Mouse (Mus musculus): ENCODE measurements around the gene Slc33a1. TPM values are rescaled to one million over a fixed set of nuclear protein-coding genes. Genes with fewer than 3 reads are reported as not detected.

The Slc33a1 gene
- total and polyA plus RNA-seq, 3 experiments: 12.5 to 25.8 (median 20.1) TPM

GRCm38 (mm10) chr3:63949837-63950236, 14.7 kb downstream of the Slc33a1 start:
- no peaks in the 10 kb centered on the region for H3K9me3 ChIP-seq (replicated peaks; ENCODE audit: low read length)
- no peaks in the 10 kb centered on the region for H3K27me3 ChIP-seq (replicated peaks)
- no peak overlapping the region for H3K4me2 ChIP-seq (ENCODE audit: insufficient read depth, low read depth, poor library complexity, severe bottlenecking)
- H3K4me1 ChIP-seq (ENCODE audit: control insufficient read depth in 1 of 2, insufficient read depth in 2 of 2): no peaks in the 10 kb centered on the region
- H3K36me3 ChIP-seq (replicated peaks in 1 of 2; ENCODE audit: control insufficient read depth in 1 of 2, insufficient read depth in 1 of 2, low read length in 1 of 2): peaks cover 6 to 35% of the 10 kb centered on the region in 2 experiments
- no peak for TF ChIP-seq POLR2AphosphoS2 (IDR thresholded peaks at IDR 0.05; ENCODE audit: low read depth, low read length)
- TF ChIP-seq HCFC1 (IDR thresholded peaks at IDR 0.05; ENCODE audit: low read depth, low read length): no peak
- no peak for TF ChIP-seq ETS1 (conservative IDR thresholded peaks at IDR 0.05; ENCODE audit: low read depth, low read length)
- no peak for TF ChIP-seq E2F4 (IDR thresholded peaks at IDR 0.05; ENCODE audit: insufficient replicate concordance, low read depth, low read length)
- no peak for TF ChIP-seq TBP (conservative IDR thresholded peaks at IDR 0.05; ENCODE audit: low read depth, low read length)
- TF ChIP-seq MAFK (IDR thresholded peaks at IDR 0.05; ENCODE audit: insufficient replicate concordance, low read length): no peak
- TF ChIP-seq CHD2 (IDR thresholded peaks at IDR 0.05; ENCODE audit: low read length): no peak
- TF ChIP-seq JUN (IDR thresholded peaks at IDR 0.05; ENCODE audit: insufficient read depth, low read depth, low read length): no peak
- no peak for TF ChIP-seq ZC3H11A (IDR thresholded peaks at IDR 0.05; ENCODE audit: low read depth, low read length)
- H3K79me2 ChIP-seq (replicated peaks; ENCODE audit: control insufficient read depth, extremely low read depth, insufficient read depth, poor library complexity, severe bottlenecking): 0 out of 2 replicates have a peak, but pooled peaks cover 2% of the 10 kb centered on the region
- H3K9ac ChIP-seq (ENCODE audit: insufficient read depth, low read depth): no peak overlapping the region
- no peak for DNase-seq (ENCODE audit: extremely low read depth)
- in situ Hi-C loops (cut with MboI; ENCODE audit: low pct_ligation_motif_present, low pct_unique_long_range_greater_than_20kb, low sequenced_read_pairs) (no loop called here), dilution Hi-C loops (cut with MboI; ENCODE audit: extremely low pct_ligation_motif_present, extremely low pct_unique_long_range_greater_than_20kb, low sequenced_read_pairs) (no loop called here)
- no peak overlapping the region for H3K27ac ChIP-seq (ENCODE audit: insufficient read depth, low read depth)
- H3K4me3 ChIP-seq (replicated peaks in 1 of 3; ENCODE audit: low read depth in 2 of 3, low read length in 2 of 3, poor library complexity in 1 of 3): no peak overlapping the region

- Histone ChIP-seq H3K27ac (ENCODE audit: insufficient read depth, low read depth) (no peak overlapping the region), H3K36me3 (replicated peaks in 1 of 2; ENCODE audit: control insufficient read depth in 1 of 2, insufficient read depth in 1 of 2, low read length in 1 of 2) (peaks cover 12 to 26% of the 10 kb centered on the region in 2 experiments), H3K9me3 (replicated peaks; ENCODE audit: low read length) (no peaks in the 10 kb centered on the region), H3K79me2 (replicated peaks; ENCODE audit: control insufficient read depth, extremely low read depth, insufficient read depth, poor library complexity, severe bottlenecking) (no peaks in the 10 kb centered on the region), H3K9ac (ENCODE audit: insufficient read depth, low read depth) (no peak overlapping the region; the same call in 1 of the 2 replicates), H3K4me3 (replicated peaks in 1 of 3; ENCODE audit: low read depth in 2 of 3, low read length in 2 of 3, poor library complexity in 1 of 3) (no peak overlapping the region), H3K4me2 (ENCODE audit: insufficient read depth, low read depth, poor library complexity, severe bottlenecking) (0 out of 2 replicates have a peak overlapping the region, but pooled peaks have one; percentile 13), H3K27me3 (replicated peaks) (no peaks in the 10 kb centered on the region), H3K4me1 (ENCODE audit: control insufficient read depth in 1 of 2, insufficient read depth in 2 of 2) (peaks cover 6 to 15% of the 10 kb centered on the region in 2 experiments; a peak in 3 of 4 replicates)
- dilution Hi-C loops (cut with MboI; ENCODE audit: extremely low pct_ligation_motif_present, extremely low pct_unique_long_range_greater_than_20kb, low sequenced_read_pairs) (no loop called here), in situ Hi-C loops (cut with MboI; ENCODE audit: low pct_ligation_motif_present, low pct_unique_long_range_greater_than_20kb, low sequenced_read_pairs) (no loop called here)
- DNase-seq (ENCODE audit: extremely low read depth): peak; percentile 49
- TF ChIP-seq SMC3 (IDR thresholded peaks at IDR 0.05; ENCODE audit: low read depth, low read length) (no peak), HCFC1 (IDR thresholded peaks at IDR 0.05; ENCODE audit: low read depth, low read length) (no peak; the same call in 1 of the 2 replicates), CHD2 (IDR thresholded peaks at IDR 0.05; ENCODE audit: low read length) (no peak), MYC (IDR thresholded peaks at IDR 0.05; ENCODE audit: low read depth, low read length) (no peak), ZNF384 (IDR thresholded peaks at IDR 0.05; ENCODE audit: low read depth, low read length) (no peak), CTCF (conservative IDR thresholded peaks at IDR 0.05 in 1 of 2, IDR thresholded peaks at IDR 0.05 in 1 of 2; ENCODE audit: low read depth in 2 of 2, low read length in 2 of 2) (no peak), MAX (IDR thresholded peaks at IDR 0.05; ENCODE audit: low read length) (no peak), UBTF (IDR thresholded peaks at IDR 0.05; ENCODE audit: low read depth, low read length) (no peak), MXI1 (IDR thresholded peaks at IDR 0.05; ENCODE audit: low read depth, low read length) (no peak), ELF1 (IDR thresholded peaks at IDR 0.05; ENCODE audit: low read depth, low read length) (peak; percentile 45; the same call in 1 of the 2 replicates), IRF4 (IDR thresholded peaks at IDR 0.05; ENCODE audit: low read depth, low read length) (peak; percentile 84), TCF12 (IDR thresholded peaks at IDR 0.05; ENCODE audit: low read depth, low read length) (0 out of 2 replicates have a peak, but pooled peaks have one; percentile 31), ZMIZ1 (IDR thresholded peaks at IDR 0.05; ENCODE audit: low read depth, low read length) (no peak), EP300 (IDR thresholded peaks at IDR 0.05; ENCODE audit: low read length) (peak; percentile 91), POLR2AphosphoS2 (IDR thresholded peaks at IDR 0.05; ENCODE audit: low read depth, low read length) (no peak), JUN (IDR thresholded peaks at IDR 0.05; ENCODE audit: insufficient read depth, low read depth, low read length) (peak; percentile 50; the same call in 1 of the 2 replicates), BHLHE40 (IDR thresholded peaks at IDR 0.05; ENCODE audit: low read depth, low read length) (peak; percentile 49), POLR2A (IDR thresholded peaks at IDR 0.05; ENCODE audit: low read depth, low read length) (no peak), CHD1 (IDR thresholded peaks at IDR 0.05; ENCODE audit: low read depth, low read length) (no peak), TBP (conservative IDR thresholded peaks at IDR 0.05; ENCODE audit: low read depth, low read length) (no peak), NELFE (IDR thresholded peaks at IDR 0.05; ENCODE audit: low read depth, low read length) (no peak), USF1 (IDR thresholded peaks at IDR 0.05; ENCODE audit: low read depth, low read length) (no peak), ZKSCAN1 (IDR thresholded peaks at IDR 0.05; ENCODE audit: borderline replicate concordance, low read depth, low read length) (no peak), ZC3H11A (IDR thresholded peaks at IDR 0.05; ENCODE audit: low read depth, low read length) (no peak), MAZ (IDR thresholded peaks at IDR 0.05; ENCODE audit: low read depth, low read length) (no peak), PAX5 (IDR thresholded peaks at IDR 0.05; ENCODE audit: low read length) (no peak), MEF2A (IDR thresholded peaks at IDR 0.05; ENCODE audit: borderline replicate concordance, low read depth, low read length) (peak; percentile 83), RCOR1 (conservative IDR thresholded peaks at IDR 0.05; ENCODE audit: low read depth, low read length) (peak; percentile 62; the same call in 1 of the 2 replicates), E2F4 (IDR thresholded peaks at IDR 0.05; ENCODE audit: insufficient replicate concordance, low read depth, low read length) (no peak)
Measured at GRCm38 (mm10) chr3:63941204-63941850, 23.2 kb downstream of the Slc33a1 start.
